Mouse (Mus musculus) gastrocnemius, postnatal 4 days (tissue): ENCODE data around the gene Agfg1. TPM values are rescaled to one million over a fixed set of nuclear protein-coding genes. Genes with fewer than 3 reads are reported as not detected.

Experiments
- DNase-seq, 2 experiments: peaks; one replicate each; pipeline ENCODE4 v3.0.0; 2021 to 2022; ENCODE audit warnings: low spot score in 2 of 2, mixed read lengths in 2 of 2
- total RNA-seq, 2 experiments: library from RNA; stranded (reverse); gene quantifications; 2 replicates each; pipeline ENCODE4 v1.2.3; 2021

Gene Agfg1
- total RNA-seq, 2 experiments from 2014 or later, result 37.1 to 41.4 TPM

- no peak for DNase-seq
Measured at GRCm38 (mm10) chr1:82824147-82824546, 15.1 kb upstream of the Agfg1 start.

DNA sequence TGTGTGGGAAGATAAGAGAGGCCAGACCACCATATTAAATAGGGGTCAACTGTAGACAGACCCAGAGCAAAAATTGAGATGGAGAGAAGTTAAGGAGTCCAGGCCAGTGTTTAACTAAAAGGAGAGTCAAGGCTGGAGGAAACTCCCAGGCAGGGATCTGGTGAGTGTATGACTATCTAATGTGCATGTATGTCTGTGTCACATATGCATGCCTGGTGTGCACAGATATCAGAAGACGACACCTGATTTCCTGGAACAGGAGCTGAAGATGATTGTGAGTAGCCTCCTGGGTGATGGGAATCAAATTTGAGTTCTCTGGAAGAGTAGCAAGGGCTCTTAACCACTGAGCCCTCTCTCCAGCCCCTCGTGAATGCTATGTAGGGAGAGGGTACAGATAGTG, 14.0 kb upstream of the Agfg1 start:
- no peak for DNase-seq

DNA sequence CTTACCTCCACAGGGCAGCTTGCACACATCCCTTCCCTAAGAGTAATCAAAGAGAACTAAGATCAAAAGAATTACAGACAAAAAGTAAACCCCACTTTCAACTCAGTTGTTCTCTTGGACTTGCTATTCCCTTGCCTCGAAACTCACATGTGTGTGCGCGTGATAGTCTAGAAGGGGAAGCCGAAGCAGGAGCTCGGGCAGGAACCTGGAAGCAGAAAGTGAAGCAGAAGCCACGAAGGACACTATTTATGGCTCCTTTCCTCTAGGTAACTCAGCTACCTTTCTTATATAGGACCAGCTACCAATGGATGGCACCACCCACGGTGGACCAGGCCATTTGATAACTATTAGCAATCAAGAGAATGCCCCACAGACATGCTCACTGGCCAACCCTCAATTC, 13.5 kb upstream of the Agfg1 start:
- no peak for DNase-seq

DNA sequence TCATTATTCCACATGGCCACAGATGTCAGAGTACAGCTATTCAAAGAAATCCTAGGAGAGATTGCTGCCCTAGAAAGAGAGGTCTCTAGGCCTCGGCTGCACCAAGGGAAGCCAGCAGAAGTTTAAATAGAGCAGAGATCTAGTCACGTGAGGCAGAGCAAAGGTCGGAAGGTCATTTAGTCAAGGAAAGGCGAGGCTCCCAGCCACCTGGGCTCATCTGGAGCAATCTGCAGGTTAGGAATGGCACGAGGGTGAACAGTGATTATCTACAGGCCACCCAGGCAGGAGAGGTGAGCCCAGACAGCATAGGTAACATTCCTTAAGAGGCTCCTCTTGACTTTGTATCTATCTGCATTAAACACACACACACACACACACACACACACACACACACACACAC, 12.4 kb upstream of the Agfg1 start:
- DNase-seq, result no peak

DNA sequence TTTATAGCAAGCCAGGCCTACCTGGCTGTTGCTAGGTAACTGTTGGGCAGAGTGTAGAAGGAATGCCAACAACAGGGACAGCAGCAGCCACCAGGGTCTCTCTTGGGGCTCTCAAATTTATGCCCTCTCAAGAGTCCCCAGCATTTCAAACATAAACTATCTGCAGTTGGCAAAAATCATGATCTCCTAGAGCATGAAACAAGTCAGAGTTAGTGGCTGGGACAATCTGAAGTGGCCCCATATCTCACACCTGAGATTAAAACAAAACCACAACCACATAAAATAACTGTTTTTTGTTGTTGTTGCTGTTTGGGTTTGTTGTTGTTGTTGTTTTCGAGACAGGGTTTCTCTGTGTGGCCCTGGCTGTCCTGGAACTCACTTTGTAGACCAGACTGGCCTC, 8.5 kb upstream of the Agfg1 start:
- DNase-seq, result no peak

DNA sequence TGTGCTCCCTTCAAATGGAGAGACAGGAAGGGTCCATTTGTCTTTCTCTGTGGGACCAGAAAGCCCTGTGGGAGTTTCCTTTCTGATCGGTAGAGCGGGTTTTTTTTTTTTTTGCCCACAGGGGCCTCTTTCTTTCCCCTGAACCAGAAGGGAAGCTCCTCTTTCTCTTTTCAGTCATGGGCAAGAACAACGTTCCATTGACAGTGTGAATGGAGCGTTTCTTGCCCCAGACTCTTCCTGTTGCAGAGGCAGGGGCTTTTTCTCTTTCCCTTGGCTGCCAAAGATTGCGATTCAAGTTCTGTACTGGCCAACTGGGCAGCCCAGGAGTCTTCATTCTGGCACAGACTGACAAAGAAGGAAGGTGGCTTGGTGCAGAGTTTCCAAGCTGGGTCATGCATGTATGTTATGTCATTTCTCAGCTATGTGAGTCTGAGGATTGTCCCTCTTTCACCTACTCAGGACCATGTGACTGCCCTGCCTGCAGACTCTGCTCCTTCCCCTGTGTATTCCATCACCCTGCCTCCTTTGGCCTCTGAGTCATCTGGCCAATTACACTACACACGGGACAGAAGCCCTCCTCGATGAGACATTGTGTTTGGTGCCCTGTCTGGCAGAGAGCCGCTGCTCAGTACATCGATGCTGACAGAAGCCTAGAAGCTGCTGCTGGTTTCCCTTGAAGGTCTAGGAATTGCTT, 7.6 kb upstream of the Agfg1 start:
- no peak for DNase-seq

DNA sequence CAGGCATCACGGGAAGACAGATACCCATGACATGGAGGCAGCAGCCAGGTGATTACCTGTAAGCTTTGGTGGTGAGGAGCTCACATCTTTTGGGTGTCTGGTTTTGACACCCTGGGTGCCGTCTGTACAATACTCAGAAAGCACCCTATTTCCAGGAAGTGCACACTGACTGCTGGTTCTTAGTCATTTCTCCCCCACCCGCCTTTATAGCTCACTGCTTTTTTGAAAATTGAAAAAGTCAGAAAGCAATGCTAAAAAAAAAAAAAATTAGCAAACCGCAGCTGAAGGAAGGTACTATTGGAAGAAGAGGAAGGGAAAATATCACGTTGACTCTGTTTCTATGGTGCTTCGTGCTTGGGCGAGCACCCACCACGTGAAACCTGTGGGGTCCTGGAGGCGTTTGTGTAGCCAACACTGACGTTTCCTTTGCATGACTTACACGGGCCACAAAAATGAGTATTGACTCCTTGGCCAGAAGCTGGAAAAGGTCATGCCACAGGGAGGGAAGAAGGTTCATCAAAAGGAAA, 6.7 kb upstream of the Agfg1 start:
- no peak for DNase-seq

GRCm38 (mm10) chr1:82833501-82833900, 5.8 kb upstream of the Agfg1 start:
- no peak for DNase-seq

DNA sequence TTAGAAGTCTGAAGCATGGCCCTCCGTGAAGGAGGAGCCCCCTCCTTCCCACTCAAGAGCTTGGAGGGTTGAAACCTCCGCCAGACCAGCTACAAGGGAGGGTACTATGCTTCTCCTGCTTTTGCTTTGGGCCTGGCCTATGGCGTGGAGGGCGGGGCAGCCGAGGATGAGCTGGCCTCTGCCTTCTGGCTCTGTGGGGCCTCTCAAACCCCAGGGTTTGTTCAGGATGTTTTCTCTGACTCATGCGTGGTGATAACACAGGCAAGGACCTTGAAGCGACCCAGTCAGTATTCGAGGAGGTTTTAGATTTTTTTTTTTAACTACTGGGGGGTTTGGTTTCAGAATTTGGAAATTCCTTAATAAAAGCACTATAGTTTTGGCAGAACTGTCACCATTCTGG, 4.7 kb upstream of the Agfg1 start:
- peak in 1 of 2 experiments; percentile 20 for DNase-seq

- DNase-seq, result no peak
Measured at GRCm38 (mm10) chr1:82836342-82837217, 2.7 kb upstream of the Agfg1 start.

DNA sequence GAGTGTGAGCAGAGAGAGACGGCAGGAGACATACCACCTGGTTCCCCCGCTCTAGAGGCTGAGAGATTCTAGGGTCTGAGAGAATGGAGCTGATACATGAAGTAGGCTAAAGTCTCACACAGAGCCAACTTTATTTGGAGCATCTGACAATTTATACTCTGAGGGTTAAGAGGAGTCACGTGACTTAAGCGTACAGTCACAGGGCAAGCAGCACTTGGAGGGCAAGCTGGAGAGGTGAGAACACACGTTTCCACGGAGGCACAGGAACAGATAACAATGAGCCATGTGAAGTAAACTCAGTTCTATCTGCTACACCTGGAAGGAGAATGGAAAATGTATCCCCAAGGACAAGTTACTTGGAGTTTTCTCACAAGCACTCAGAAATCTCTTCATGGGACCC, 1.7 kb upstream of the Agfg1 start:
- no peak for DNase-seq

GRCm38 (mm10) chr1:82838469-82839295, 601 bp upstream of the Agfg1 start:
- DNase-seq, result no peak

- peak; percentile 32 to 48 for DNase-seq
Measured at GRCm38 (mm10) chr1:82839614-82840421, 535 bp downstream of the Agfg1 start.

GRCm38 (mm10) chr1:82855729-82856128, 16.4 kb downstream of the Agfg1 start:
- no peak for DNase-seq

GRCm38 (mm10) chr1:82858236-82858635, 19.0 kb downstream of the Agfg1 start:
- no peak for DNase-seq

DNA sequence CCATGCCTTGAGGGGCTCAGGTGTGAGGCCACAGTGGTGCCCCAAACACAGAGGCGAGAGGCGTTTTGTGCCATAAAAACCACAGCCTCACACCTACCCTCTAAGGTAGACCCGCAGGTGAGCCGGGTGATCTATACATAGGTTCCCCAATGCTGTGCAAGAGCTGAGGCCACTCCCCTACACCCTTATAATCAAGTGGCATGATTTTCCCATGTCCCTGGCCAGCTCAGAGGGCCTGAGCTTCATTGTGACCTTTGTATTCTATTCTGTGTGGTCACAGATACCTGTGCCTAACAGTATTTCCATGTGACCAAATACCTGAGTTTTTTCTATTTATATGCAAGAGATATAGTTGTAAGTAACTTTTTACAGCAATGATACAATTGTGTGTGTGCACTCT, 21.1 kb downstream of the Agfg1 start:
- DNase-seq, result no peak

DNA sequence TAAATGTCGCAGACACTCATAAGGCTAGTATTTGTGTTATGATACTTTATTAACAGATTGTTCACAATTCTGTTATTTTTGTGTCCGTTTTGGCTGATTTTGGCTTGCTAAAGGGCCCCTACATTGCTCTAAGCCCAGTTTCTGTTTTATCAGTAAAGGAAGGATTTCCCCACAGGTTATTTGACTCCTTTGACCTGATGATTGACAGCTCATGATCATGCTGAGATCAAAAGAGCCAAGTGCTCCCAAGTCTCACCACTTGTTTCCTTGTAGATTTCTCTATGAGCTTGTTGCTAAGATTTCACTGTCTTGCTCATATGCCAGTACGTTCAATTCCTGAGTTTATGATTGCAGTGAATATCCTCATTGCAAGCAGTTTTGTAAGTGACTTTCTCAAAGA, 30.9 kb downstream of the Agfg1 start:
- DNase-seq, result no peak

DNA sequence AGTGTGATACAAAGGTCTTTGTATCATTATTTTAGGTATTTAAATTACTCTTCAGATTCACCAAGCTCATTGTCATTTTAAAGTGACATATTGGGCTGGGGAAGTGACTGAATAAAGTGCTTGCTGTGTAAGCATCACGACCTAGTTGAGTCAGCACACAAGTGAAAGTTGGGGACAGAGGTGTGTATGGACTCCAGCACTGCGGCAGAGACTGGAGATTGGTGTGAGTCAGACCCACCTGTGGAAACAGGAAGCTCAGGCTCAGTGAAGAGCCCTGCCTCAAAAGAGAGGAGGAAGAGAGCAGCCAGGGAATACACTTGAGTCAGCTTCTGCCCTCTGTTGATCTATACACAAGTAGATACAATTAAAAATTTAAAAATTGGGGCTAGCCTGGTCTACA, 39.9 kb downstream of the Agfg1 start:
- DNase-seq, result no peak

- DNase-seq, result no peak
Measured at GRCm38 (mm10) chr1:82880196-82880595, 40.9 kb downstream of the Agfg1 start.

GRCm38 (mm10) chr1:82893269-82893668, 54.0 kb downstream of the Agfg1 start:
- DNase-seq, result no peak

DNA sequence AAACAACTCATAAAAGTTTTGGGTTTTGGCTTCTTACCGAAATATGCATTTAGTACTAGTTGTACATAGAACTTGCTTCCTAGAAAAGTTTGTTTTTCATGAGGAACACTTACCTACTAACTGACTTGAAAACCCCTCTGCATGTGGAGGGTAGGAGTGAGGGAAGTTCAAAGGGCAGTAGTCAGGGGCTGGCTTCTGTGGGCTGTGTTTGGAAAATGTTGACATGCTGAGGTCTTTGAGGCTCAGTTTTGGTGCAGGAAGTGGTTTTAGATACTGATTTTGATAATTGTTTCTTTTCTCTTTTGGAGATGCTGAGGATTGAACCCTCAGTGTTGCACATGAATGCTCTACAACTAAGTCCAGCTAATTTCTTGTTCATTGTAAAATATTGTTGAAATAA, 61.3 kb downstream of the Agfg1 start:
- DNase-seq, result no peak
